Mouse (Mus musculus): ENCODE measurements around the gene Dbndd2. TPM values are rescaled to one million over a fixed set of nuclear protein-coding genes. Genes with fewer than 3 reads are reported as not detected.

Dbndd2 gene
- polyA plus RNA-seq, 1 experiment from 2014 or later = 16.4 TPM

DNA sequence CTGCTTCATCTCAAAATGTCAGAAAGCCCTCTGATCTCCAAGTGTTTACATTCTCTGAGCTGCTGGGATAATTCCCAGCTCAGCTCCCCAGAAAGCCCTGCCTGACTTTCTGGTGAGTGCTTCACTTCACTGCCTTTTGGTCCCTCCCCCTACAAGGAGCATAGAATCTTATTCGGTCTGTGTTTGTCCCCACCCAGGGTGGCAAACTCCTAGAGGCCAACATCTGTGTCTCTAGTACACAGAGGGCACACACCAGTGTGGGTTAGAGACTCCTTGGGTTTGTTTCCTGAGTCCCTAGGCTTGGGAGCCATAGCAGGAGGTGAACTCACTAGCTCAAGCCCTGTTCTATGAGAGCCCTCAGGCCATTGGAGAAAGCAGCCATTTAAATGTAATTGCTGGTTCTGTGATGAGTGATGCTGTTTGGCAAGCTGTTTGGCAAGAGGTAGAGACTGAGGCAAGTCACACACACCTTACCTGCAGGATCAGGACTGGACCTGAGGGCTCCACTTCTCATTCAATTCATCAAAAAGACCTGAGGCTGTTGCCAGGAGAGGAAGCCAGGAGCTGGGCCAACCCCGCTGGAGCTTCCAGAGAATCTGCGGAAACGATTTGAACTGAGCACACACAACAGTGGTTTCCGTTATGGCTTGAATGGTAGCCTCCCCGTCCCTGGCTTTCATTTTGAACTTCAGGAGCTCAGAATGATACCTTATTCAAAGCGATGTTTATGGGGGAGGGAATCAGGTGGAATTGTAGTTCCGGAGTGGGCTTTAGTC lies 54.9 kb downstream of the Dbndd2 start:
- peak overlapping the region; percentile 33 for H3K27ac ChIP-seq (ENCODE audit: low read length)
- ATAC-seq = peak; percentile 43
- no peaks in the 10 kb centered on the region for H3K9me3 ChIP-seq (ENCODE audit: control insufficient read depth, low read length)
- H3K4me3 ChIP-seq (ENCODE audit: low read length) = no peak overlapping the region
- H3K27me3 ChIP-seq (replicated peaks; ENCODE audit: control insufficient read depth, insufficient read depth, low read length) = no peaks in the 10 kb centered on the region
- H3K36me3 ChIP-seq (ENCODE audit: control insufficient read depth, insufficient read depth, low read length) = no peaks in the 10 kb centered on the region
- H3K4me1 ChIP-seq (ENCODE audit: control insufficient read depth, insufficient read depth, low read length) = peaks cover 8% of the 10 kb centered on the region; the same call in 1 of the 2 replicates
- H3K9ac ChIP-seq (ENCODE audit: low read depth, low read length) = no peak overlapping the region
- WGBS = 31% methylated on average over 8 of the region's 8 CpGs
- no peak overlapping the region for H3K4me2 ChIP-seq (ENCODE audit: low read depth, low read length)

DNA sequence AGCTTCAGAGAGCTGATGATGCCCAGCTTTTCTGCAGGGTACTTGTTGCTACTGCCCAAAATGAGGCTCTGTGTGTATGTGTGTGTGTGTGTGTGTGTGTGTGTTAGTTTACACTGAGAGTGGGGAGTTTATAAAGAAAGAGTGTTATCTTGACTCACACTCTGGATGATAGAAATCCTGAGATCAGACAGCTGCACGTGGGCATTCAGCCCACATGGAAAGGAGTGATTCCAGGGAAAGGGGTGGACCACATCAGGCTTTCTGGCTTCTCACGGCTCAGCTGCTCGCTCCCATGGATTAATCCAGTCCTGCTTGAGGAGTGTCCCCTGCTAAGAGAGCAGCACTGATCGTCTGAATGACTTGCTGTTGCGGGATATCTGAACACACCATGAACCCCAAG lies 56.2 kb downstream of the Dbndd2 start:
- 62% methylated on average over 5 of the region's 5 CpGs for WGBS
- H3K9me3 ChIP-seq (ENCODE audit: control insufficient read depth, low read length) = no peaks in the 10 kb centered on the region
- no peak overlapping the region for H3K9ac ChIP-seq (ENCODE audit: low read depth, low read length)
- H3K36me3 ChIP-seq (ENCODE audit: control insufficient read depth, insufficient read depth, low read length) = no peaks in the 10 kb centered on the region
- ATAC-seq = no peak
- no peak overlapping the region for H3K4me2 ChIP-seq (ENCODE audit: low read depth, low read length)
- no peak overlapping the region for H3K4me3 ChIP-seq (ENCODE audit: low read length)
- H3K4me1 ChIP-seq (ENCODE audit: control insufficient read depth, insufficient read depth, low read length) = peaks cover 8% of the 10 kb centered on the region; the same call in 1 of the 2 replicates
- H3K27me3 ChIP-seq (replicated peaks; ENCODE audit: control insufficient read depth, insufficient read depth, low read length) = no peaks in the 10 kb centered on the region
- H3K27ac ChIP-seq (ENCODE audit: low read length) = no peak overlapping the region

- no peak for ATAC-seq
- H3K4me3 ChIP-seq (ENCODE audit: low read length) = no peak overlapping the region
- WGBS = 79% methylated on average over 7 of the region's 7 CpGs
- no peak overlapping the region for H3K4me2 ChIP-seq (ENCODE audit: low read depth, low read length)
- H3K36me3 ChIP-seq (ENCODE audit: control insufficient read depth, insufficient read depth, low read length) = no peaks in the 10 kb centered on the region
- H3K9ac ChIP-seq (ENCODE audit: low read depth, low read length) = no peak overlapping the region
- no peaks in the 10 kb centered on the region for H3K9me3 ChIP-seq (ENCODE audit: control insufficient read depth, low read length)
- peaks cover 8% of the 10 kb centered on the region; the same call in 1 of the 2 replicates for H3K4me1 ChIP-seq (ENCODE audit: control insufficient read depth, insufficient read depth, low read length)
- H3K27me3 ChIP-seq (replicated peaks; ENCODE audit: control insufficient read depth, insufficient read depth, low read length) = no peaks in the 10 kb centered on the region
- no peak overlapping the region for H3K27ac ChIP-seq (ENCODE audit: low read length)
Measured at GRCm38 (mm10) chr2:164542598-164542997, 56.7 kb downstream of the Dbndd2 start.

Other genes with a start within 250 kb of the Dbndd2 start
- not detected in 2 replicates for gene Svs2, start 247.6 kb upstream of the Dbndd2 start, polyA plus RNA-seq (2015; fragmentation: Nextera tagmentation; extraction: Ambion mirVana)
- gene Svs3b, start 229.5 kb upstream of the Dbndd2 start, polyA plus RNA-seq (2015; fragmentation: Nextera tagmentation; extraction: Ambion mirVana) = not detected in 2 replicates
- not detected in 2 replicates for gene Svs4, start 207.6 kb upstream of the Dbndd2 start, polyA plus RNA-seq (2015; fragmentation: Nextera tagmentation; extraction: Ambion mirVana)
- gene Svs3a, start 196.8 kb upstream of the Dbndd2 start, polyA plus RNA-seq (2015; fragmentation: Nextera tagmentation; extraction: Ambion mirVana) = not detected in 2 replicates
- gene Svs6, start 169.4 kb upstream of the Dbndd2 start, polyA plus RNA-seq (2015; fragmentation: Nextera tagmentation; extraction: Ambion mirVana) = not detected in 2 replicates
- gene Svs5, start 153.4 kb upstream of the Dbndd2 start, polyA plus RNA-seq (2015; fragmentation: Nextera tagmentation; extraction: Ambion mirVana) = not detected in 2 replicates
- 2.3 and 2.7 TPM in 2 replicates for gene Slpi, start 97.0 kb upstream of the Dbndd2 start, polyA plus RNA-seq (2015; fragmentation: Nextera tagmentation; extraction: Ambion mirVana)
- gene Rbpjl, start 83.0 kb upstream of the Dbndd2 start, polyA plus RNA-seq (2015; fragmentation: Nextera tagmentation; extraction: Ambion mirVana) = 25.1 and 25.4 TPM in 2 replicates
- gene Matn4, start 80.9 kb upstream of the Dbndd2 start, polyA plus RNA-seq (2015; fragmentation: Nextera tagmentation; extraction: Ambion mirVana) = 8.3 and 9.0 TPM in 2 replicates
- 130 and 138 TPM in 2 replicates for gene Sdc4, start 42.2 kb upstream of the Dbndd2 start, polyA plus RNA-seq (2015; fragmentation: Nextera tagmentation; extraction: Ambion mirVana)
- gene Sys1, start 29.1 kb upstream of the Dbndd2 start, polyA plus RNA-seq (2015; fragmentation: Nextera tagmentation; extraction: Ambion mirVana) = 54.0 and 56.4 TPM in 2 replicates
- 9.8 and 11.9 TPM in 2 replicates for gene Gm20458, start 25.1 kb upstream of the Dbndd2 start, polyA plus RNA-seq (2015; fragmentation: Nextera tagmentation; extraction: Ambion mirVana)
- gene Trp53tg5, start 12.4 kb upstream of the Dbndd2 start, polyA plus RNA-seq (2015; fragmentation: Nextera tagmentation; extraction: Ambion mirVana) = not detected in 2 replicates
- 59.1 and 61.4 TPM in 2 replicates for gene Pigt, start 11.4 kb downstream of the Dbndd2 start, polyA plus RNA-seq (2015; fragmentation: Nextera tagmentation; extraction: Ambion mirVana)
- gene Wfdc2, start 76.3 kb downstream of the Dbndd2 start, polyA plus RNA-seq (2015; fragmentation: Nextera tagmentation; extraction: Ambion mirVana) = 36.8 and 42.4 TPM in 2 replicates
- gene Spint3, start 87.4 kb downstream of the Dbndd2 start, polyA plus RNA-seq (2015; fragmentation: Nextera tagmentation; extraction: Ambion mirVana) = not detected in 2 replicates
- 0.59 and 1.4 TPM in 2 replicates for gene Wfdc6a, start 99.3 kb downstream of the Dbndd2 start, polyA plus RNA-seq (2015; fragmentation: Nextera tagmentation; extraction: Ambion mirVana)
- gene Eppin, start 107.5 kb downstream of the Dbndd2 start, polyA plus RNA-seq (2015; fragmentation: Nextera tagmentation; extraction: Ambion mirVana) = not detected in 2 replicates
- gene Wfdc6b, start 127.4 kb downstream of the Dbndd2 start, polyA plus RNA-seq (2015; fragmentation: Nextera tagmentation; extraction: Ambion mirVana) = not detected in 2 replicates
- not detected in 2 replicates for gene Wfdc8, start 127.5 kb downstream of the Dbndd2 start, polyA plus RNA-seq (2015; fragmentation: Nextera tagmentation; extraction: Ambion mirVana)
- not detected in 2 replicates for gene Wfdc16, start 152.7 kb downstream of the Dbndd2 start, polyA plus RNA-seq (2015; fragmentation: Nextera tagmentation; extraction: Ambion mirVana)
- 0.34 TPM in 1 of 2 replicates, not detected in the other for gene Wfdc10, start 169.9 kb downstream of the Dbndd2 start, polyA plus RNA-seq (2015; fragmentation: Nextera tagmentation; extraction: Ambion mirVana)
- not detected in 2 replicates for gene Wfdc9, start 170.5 kb downstream of the Dbndd2 start, polyA plus RNA-seq (2015; fragmentation: Nextera tagmentation; extraction: Ambion mirVana)
- gene Wfdc11, start 188.0 kb downstream of the Dbndd2 start, polyA plus RNA-seq (2015; fragmentation: Nextera tagmentation; extraction: Ambion mirVana) = not detected in 2 replicates
- 0.17 and 0.21 TPM in 2 replicates for gene Wfdc13, start 199.0 kb downstream of the Dbndd2 start, polyA plus RNA-seq (2015; fragmentation: Nextera tagmentation; extraction: Ambion mirVana)
- not detected in 2 replicates for gene Spint4, start 212.4 kb downstream of the Dbndd2 start, polyA plus RNA-seq (2015; fragmentation: Nextera tagmentation; extraction: Ambion mirVana)
- not detected in 2 replicates for gene Spint5, start 229.2 kb downstream of the Dbndd2 start, polyA plus RNA-seq (2015; fragmentation: Nextera tagmentation; extraction: Ambion mirVana)

All from intestine, embryonic 16.5 days (tissue).